Mouse (Mus musculus) forebrain, embryonic 15.5 days (tissue): ENCODE results near the gene Gab2. TPM values are rescaled to one million over a fixed set of nuclear protein-coding genes. Genes with fewer than 3 reads are reported as not detected.

Source experiments
- ATAC-seq: fragments of 200-750 bp; cut with Nextera tagmentation; replicated peaks from 2 replicates; pipeline ENCODE4 v1.8.0; 2017; ENCODE audit warnings: mild to moderate bottlenecking, moderate TSS enrichment, moderate library complexity
- H3K27ac ChIP-seq: fragments of 300-500 bp; sonication (generic); replicated peaks from 2 replicates; pipeline ENCODE4 v1.5.1; 2015; ENCODE audit warnings: mild to moderate bottlenecking, inconsistent platforms
- H3K27me3 ChIP-seq: fragments of 300-500 bp; sonication (generic); 2 replicates; pipeline ENCODE4 v1.6.1; 2015; ENCODE audit warnings: inconsistent platforms
- H3K36me3 ChIP-seq: fragments of 300-500 bp; sonication (generic); 2 replicates; pipeline ENCODE4 v1.6.1; 2015; ENCODE audit warnings: mild to moderate bottlenecking, inconsistent platforms
- H3K4me1 ChIP-seq: fragments of 300-500 bp; sonication (generic); 2 replicates; pipeline ENCODE4 v1.6.1; 2015; ENCODE audit warnings: inconsistent platforms
- H3K4me2 ChIP-seq: fragments of 300-500 bp; sonication (generic); replicated peaks from 2 replicates; pipeline ENCODE4 v1.6.1; 2015; ENCODE audit warnings: mild to moderate bottlenecking, inconsistent platforms
- H3K4me3 ChIP-seq: fragments of 300-500 bp; sonication (generic); 2 replicates; pipeline ENCODE4 v1.5.1; 2015; ENCODE audit warnings: mild to moderate bottlenecking, inconsistent platforms
- H3K9ac ChIP-seq: fragments of 300-500 bp; sonication (generic); replicated peaks from 2 replicates; pipeline ENCODE4 v1.6.1; 2015; ENCODE audit warnings: mild to moderate bottlenecking, inconsistent platforms
- H3K9me3 ChIP-seq: fragments of 300-500 bp; sonication (generic); 2 replicates; pipeline ENCODE4 v1.6.1; 2016; ENCODE audit warnings: inconsistent platforms
- WGBS: fragments of 180-500 bp; shearing (Covaris S2); methylation state at CpG from one replicate; pipeline ENCODE4 v1.1.7; 2015; ENCODE audit warnings: mixed read lengths; 5-methylcytosine and 5-hydroxymethylcytosine counted together
- polyA plus RNA-seq: library from polyadenylated mRNA; unstranded; fragments of >200 nt; fragmentation: Nextera tagmentation; extraction: Ambion mirVana; gene quantifications from 2 replicates; pipeline ENCODE4 v1.2.1, GENCODE M21; 2015

Gab2 gene
- polyA plus RNA-seq, 1 experiment from 2014 or later = 13.9 TPM

DNA sequence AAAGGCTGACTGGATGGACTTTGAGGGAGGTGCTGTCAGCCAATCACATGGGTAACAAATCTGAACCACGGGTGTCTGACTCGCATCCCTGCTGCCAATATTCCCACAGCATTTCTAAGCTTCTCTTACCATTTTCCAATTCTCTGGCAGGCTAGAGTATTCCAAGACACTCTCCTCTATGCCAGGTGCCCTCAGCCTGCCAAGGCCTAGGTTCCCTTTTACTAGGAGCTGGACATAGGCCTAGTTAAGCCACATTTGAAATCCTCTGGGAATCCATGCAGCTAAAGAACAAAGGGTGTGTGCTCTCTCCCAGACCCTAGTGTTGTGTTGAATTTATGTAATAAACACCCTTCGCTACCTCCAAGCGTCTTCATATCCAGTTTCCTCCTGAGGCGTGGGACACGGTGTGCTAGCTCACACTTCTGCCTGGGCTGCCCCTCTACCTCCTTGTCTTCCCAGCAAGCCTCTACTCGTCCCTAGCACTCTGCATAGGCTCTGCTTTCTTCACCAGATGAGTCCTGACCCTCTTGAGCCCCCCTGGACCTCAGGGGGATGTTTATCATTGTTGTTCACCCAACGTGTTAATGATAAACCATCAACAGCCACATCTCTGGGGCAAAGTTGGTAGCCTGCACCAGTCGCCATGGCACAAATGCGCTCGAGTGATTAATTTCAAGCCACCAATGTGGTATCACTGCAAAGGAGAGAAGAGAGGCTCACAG is 270.6 kb downstream of the Gab2 start:
- WGBS = 82% methylated on average over 11 of the region's 11 CpGs
- no peak overlapping the region for H3K27ac ChIP-seq
- no peak for ATAC-seq
- H3K4me1 ChIP-seq = no peaks in the 10 kb centered on the region
- H3K36me3 ChIP-seq = no peaks in the 10 kb centered on the region
- H3K27me3 ChIP-seq = no peaks in the 10 kb centered on the region
- H3K9me3 ChIP-seq = no peaks in the 10 kb centered on the region
- no peak overlapping the region for H3K4me2 ChIP-seq
- no peak overlapping the region for H3K9ac ChIP-seq
- H3K4me3 ChIP-seq = no peak overlapping the region

DNA sequence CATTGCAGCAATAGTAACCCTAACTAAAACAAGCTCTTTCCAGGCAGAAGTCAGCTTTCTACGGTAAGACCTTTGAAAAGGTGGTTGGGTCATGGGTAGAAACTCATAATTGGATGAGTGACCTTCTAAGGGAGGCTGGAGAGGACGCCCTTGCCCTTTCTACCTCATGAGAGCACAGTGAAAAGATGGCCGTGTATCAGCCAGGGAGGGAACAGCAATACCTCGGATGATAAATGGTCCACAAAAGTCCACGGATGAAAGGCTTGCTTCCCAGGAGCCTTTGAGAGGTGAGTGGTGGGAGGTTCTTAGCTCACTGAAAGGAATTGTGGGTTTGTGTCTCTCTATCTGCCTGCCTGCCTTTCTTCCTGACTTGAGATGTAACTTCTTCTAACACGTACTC is 272.0 kb downstream of the Gab2 start:
- 89% methylated on average over 6 of the region's 6 CpGs for WGBS
- no peak overlapping the region for H3K4me3 ChIP-seq
- no peaks in the 10 kb centered on the region for H3K27me3 ChIP-seq
- H3K9ac ChIP-seq = no peak overlapping the region
- no peak overlapping the region for H3K4me2 ChIP-seq
- no peaks in the 10 kb centered on the region for H3K4me1 ChIP-seq
- no peak for ATAC-seq
- no peaks in the 10 kb centered on the region for H3K9me3 ChIP-seq
- H3K27ac ChIP-seq = no peak overlapping the region
- H3K36me3 ChIP-seq = no peaks in the 10 kb centered on the region

DNA sequence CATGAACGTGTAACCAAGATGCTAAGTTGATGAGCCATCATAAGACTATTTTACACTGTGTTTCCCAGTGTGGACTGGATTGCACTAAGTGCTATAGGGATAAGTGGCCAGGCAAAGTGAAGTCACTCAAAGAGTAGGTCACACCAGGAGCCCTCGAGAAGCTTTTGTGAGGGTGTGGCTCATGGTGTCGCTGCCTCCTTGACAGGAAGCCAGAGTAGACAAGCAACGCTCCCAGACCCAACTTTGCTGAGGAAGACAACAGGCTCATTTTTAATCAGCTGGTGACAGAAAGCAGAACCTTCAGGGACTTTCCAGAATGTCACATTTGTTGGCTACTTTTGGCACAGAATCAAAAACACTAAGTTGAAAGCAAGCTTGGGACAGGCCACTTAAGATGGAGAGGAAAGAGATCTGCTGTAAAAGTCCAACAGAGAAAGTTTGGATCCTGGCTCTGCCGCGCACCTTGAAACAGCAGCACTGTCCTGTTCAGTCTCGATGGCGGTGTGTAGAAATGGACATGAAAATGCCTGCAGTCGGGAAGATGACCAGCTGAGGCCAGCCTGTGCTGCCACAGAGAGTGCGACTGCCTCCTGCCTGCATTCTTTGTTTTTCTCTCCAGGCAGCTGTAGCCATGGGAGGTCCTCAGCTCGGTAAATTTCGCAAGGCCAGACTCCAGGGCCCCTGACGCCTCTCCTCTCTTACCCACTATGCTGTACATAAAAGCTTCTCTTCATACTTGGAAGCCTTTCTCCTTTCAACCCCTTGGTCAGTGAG is 273.9 kb downstream of the Gab2 start:
- H3K27me3 ChIP-seq = no peaks in the 10 kb centered on the region
- 44% methylated on average over 13 of the region's 13 CpGs for WGBS
- H3K27ac ChIP-seq = no peak overlapping the region
- H3K4me2 ChIP-seq = no peak overlapping the region
- no peak overlapping the region for H3K4me3 ChIP-seq
- H3K9me3 ChIP-seq = no peaks in the 10 kb centered on the region
- no peak for ATAC-seq
- no peaks in the 10 kb centered on the region for H3K36me3 ChIP-seq
- no peaks in the 10 kb centered on the region for H3K4me1 ChIP-seq
- no peak overlapping the region for H3K9ac ChIP-seq

DNA sequence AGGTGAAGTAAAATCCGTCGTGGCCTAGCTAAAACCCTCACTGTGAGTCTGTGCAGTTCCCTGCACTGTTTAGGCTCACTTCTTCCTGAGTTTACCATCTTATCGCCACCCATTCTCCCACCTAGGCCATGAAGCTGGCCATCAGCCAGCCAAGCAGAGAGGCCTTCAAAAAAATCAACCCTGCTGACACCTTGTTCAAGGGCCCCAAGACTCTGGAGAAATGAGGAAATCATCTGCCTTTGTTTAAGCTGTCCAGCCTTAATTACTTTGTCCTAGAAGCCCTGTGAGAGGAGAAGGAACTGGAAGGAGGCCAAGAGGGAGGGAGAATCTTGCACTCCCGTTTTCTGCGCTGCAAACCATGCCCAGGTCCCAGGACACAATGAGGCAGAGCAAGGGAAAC is 274.9 kb downstream of the Gab2 start:
- no peak overlapping the region for H3K27ac ChIP-seq
- H3K4me1 ChIP-seq = no peaks in the 10 kb centered on the region
- no peaks in the 10 kb centered on the region for H3K9me3 ChIP-seq
- no peak overlapping the region for H3K9ac ChIP-seq
- no peaks in the 10 kb centered on the region for H3K27me3 ChIP-seq
- no peak overlapping the region for H3K4me3 ChIP-seq
- 68% methylated on average over 5 of the region's 5 CpGs for WGBS
- H3K4me2 ChIP-seq = no peak overlapping the region
- no peaks in the 10 kb centered on the region for H3K36me3 ChIP-seq
- ATAC-seq = no peak

DNA sequence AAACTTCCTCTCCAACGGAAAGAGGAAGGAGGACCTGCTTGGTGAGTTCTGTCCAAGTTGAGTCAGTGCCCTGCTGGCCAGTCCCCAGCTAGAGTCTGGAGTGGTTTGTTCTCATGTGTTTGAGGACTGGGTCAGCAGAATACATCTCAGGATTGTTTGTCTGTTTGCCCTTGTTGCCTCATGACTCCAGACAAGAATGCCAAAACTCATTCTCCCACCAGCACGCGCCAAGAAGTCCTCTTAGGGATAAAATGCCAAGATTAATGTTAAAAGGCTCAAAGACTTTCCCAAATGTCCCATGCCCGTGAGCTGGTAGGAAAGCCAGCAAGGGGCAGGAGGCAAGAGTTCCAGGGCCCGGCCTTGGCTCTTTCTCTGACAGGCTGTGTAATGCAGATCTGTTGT is 275.5 kb downstream of the Gab2 start:
- Histone ChIP-seq H3K27me3 (no peaks in the 10 kb centered on the region), H3K9me3 (no peaks in the 10 kb centered on the region), H3K9ac (no peak overlapping the region), H3K4me1 (no peaks in the 10 kb centered on the region), H3K4me2 (no peak overlapping the region), H3K27ac (no peak overlapping the region), H3K36me3 (no peaks in the 10 kb centered on the region), H3K4me3 (no peak overlapping the region)
- no peak for ATAC-seq
- 74% methylated on average over 5 of the region's 5 CpGs for WGBS

DNA sequence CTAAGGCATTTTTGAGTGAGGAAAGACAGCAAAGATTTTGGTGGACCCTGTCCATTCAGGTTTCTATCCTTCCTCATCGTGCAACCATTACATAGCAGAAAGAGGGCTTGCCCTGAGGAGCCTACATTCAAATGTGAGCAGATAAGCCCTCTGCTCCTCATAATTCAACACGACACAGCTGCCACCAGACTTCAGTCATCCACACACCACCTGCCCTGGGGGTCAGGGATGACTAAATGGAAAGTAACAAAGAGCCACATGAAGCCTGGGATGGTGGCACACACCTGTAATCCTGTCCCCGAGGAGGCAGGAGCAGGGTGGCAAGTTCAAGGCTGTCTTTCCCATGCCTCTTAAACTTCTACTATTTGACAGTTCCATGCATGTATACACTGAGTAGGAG is 276.5 kb downstream of the Gab2 start:
- Histone ChIP-seq H3K36me3 (no peaks in the 10 kb centered on the region), H3K4me1 (no peaks in the 10 kb centered on the region), H3K4me3 (no peak overlapping the region), H3K9ac (no peak overlapping the region), H3K27ac (no peak overlapping the region), H3K27me3 (no peaks in the 10 kb centered on the region), H3K4me2 (no peak overlapping the region), H3K9me3 (no peaks in the 10 kb centered on the region)
- ATAC-seq = no peak
- WGBS = 81% methylated on average over 3 of the region's 3 CpGs

DNA sequence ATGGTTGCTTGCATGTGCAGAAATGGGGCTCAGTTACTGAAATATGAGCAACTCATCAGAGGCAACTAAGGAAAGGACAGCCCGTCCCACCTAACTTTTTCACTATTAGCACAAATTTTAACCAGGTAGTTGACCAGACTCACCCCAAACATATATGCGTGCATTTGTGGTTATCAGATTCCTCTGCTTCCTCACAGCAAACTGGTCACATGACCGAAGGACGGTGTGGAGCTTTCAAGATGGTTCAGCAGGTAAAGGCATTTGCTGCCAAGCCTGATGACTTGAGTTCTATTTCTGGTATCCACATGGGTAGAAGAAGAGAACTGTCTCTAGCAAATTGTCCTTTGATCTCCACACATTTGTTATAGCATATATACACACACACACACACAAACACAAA is 277.0 kb downstream of the Gab2 start:
- Histone ChIP-seq H3K9me3 (no peaks in the 10 kb centered on the region), H3K4me3 (no peak overlapping the region), H3K36me3 (no peaks in the 10 kb centered on the region), H3K27ac (no peak overlapping the region), H3K9ac (no peak overlapping the region), H3K4me2 (no peak overlapping the region), H3K27me3 (no peaks in the 10 kb centered on the region), H3K4me1 (no peaks in the 10 kb centered on the region)
- no peak for ATAC-seq
- WGBS = 89% methylated on average over 4 of the region's 4 CpGs

Other genes starting within 250 kb of the Gab2 start
- gene Nars2, start 130.1 kb upstream of the Gab2 start, polyA plus RNA-seq = 23.5 and 24.1 TPM in 2 replicates